19 mouse cellular contexts compared by ENCODE assay signal in the genomic region with DNA sequence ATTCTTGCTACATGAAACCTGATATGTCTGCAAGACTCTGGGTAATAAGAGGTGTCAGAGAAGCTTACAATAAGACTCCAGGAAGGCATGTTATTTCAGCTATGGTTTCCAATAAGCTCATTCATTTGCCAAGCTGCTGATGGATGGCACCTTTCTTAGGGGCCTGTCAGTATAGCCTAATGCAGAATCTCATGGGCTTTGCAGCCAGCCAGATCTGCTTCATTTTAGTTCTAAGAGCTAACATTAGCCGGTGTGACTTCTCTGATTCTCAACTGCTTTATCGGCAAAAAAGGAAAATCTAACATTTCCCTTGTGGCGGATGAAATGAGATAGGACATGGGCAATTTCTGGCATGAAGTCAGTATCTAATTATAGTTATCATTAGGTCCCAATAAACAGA. TPM values are rescaled to one million over a fixed set of nuclear protein-coding genes. Genes with fewer than 3 reads are reported as not detected.
DNase-seq lines count a peak whose midpoint lies in the region; ATAC-seq and TF ChIP-seq lines count a peak whose summit lies in the region.
"Had no signal": no experiment of that assay in that cellular context is flagged by ENCODE, and none has a peak within 500 bp of the region (broad histone marks: within the 10 kb centered on the region; RNA-seq: fewer than 3 reads in every experiment).

No protein-coding gene starts in this region.

- H3K4me2 ChIP-seq in CH12.LX (ENCODE audit: insufficient read depth, low read depth, poor library complexity, severe bottlenecking): no peak overlapping the region; the same call in 1 of the 2 replicates
- H3K4me2 ChIP-seq in forebrain, embryonic 12.5 days: peak overlapping the region; percentile 8; the same call in 1 of the 2 replicates
- no peak overlapping the region for H3K4me2 ChIP-seq in hindbrain, embryonic 13.5 days
- peak overlapping the region; percentile 23 for H3K4me2 ChIP-seq in midbrain, embryonic 14.5 days (ENCODE audit: low read length)
- H3K4me2 ChIP-seq: limb, embryonic 12.5 days; liver, embryonic 15.5 days had no signal

- no peaks in the 10 kb centered on the region for H3K27me3 ChIP-seq in CH12.LX (replicated peaks)
- no peaks in the 10 kb centered on the region for H3K27me3 ChIP-seq in forebrain, embryonic 12.5 days
- no peaks in the 10 kb centered on the region for H3K27me3 ChIP-seq in hindbrain, embryonic 13.5 days
- H3K27me3 ChIP-seq in midbrain, embryonic 14.5 days (ENCODE audit: control insufficient read depth, insufficient read depth, low read length): no peaks in the 10 kb centered on the region
- H3K27me3 ChIP-seq: liver, embryonic 15.5 days had no signal

- in situ Hi-C loops in CH12.LX (cut with MboI; ENCODE audit: low pct_ligation_motif_present, low pct_unique_long_range_greater_than_20kb, low sequenced_read_pairs): no loop called here

- no peak overlapping the region for H3K27ac ChIP-seq in CH12.LX (ENCODE audit: insufficient read depth, low read depth)
- H3K27ac ChIP-seq in forebrain, embryonic 12.5 days: peak overlapping the region; percentile 83
- peak overlapping the region; percentile 91 for H3K27ac ChIP-seq in hindbrain, embryonic 13.5 days
- H3K27ac ChIP-seq in midbrain, embryonic 14.5 days (replicated peaks; ENCODE audit: low read depth, low read length): peak overlapping the region; percentile 86
- H3K27ac ChIP-seq: gastrocnemius, adult 2 months; heart, embryonic 10.5 days; limb, embryonic 12.5 days; liver, embryonic 15.5 days; stomach, postnatal 0 days had no signal

- peak; percentile 0; the same call in 1 of the 2 replicates for ATAC-seq in forebrain, embryonic 12.5 days (ENCODE audit: low FRiP score)
- peak; percentile 33 for ATAC-seq in hindbrain, embryonic 13.5 days (ENCODE audit: low FRiP score)
- ATAC-seq in midbrain, embryonic 14.5 days (ENCODE audit: low FRiP score, low TSS enrichment): no peak

- WGBS in forebrain, embryonic 12.5 days: 79% methylated on average over 3 of the region's 3 CpGs
- 48% methylated on average over 3 of the region's 3 CpGs for WGBS in hindbrain, embryonic 13.5 days
- 41% methylated on average over 3 of the region's 3 CpGs for WGBS in midbrain, embryonic 14.5 days
- WGBS in lung, adult 2 months: 48% methylated on average over 3 of the region's 3 CpGs

- no peak for TF ChIP-seq CTCF in CH12.LX (conservative IDR thresholded peaks at IDR 0.05 in 1 of 2, IDR thresholded peaks at IDR 0.05 in 1 of 2; ENCODE audit: low read depth in 2 of 2, low read length in 2 of 2)
- no peak for TF ChIP-seq CTCF in lung, adult 2 months (IDR thresholded peaks at IDR 0.05; ENCODE audit: insufficient read depth, low read length)

- peaks cover 15 to 51% of the 10 kb centered on the region in 2 experiments for H3K4me1 ChIP-seq in CH12.LX (ENCODE audit: control insufficient read depth in 1 of 2, insufficient read depth in 2 of 2)
- H3K4me1 ChIP-seq in forebrain, embryonic 12.5 days: peaks cover 47% of the 10 kb centered on the region
- peaks cover 56% of the 10 kb centered on the region for H3K4me1 ChIP-seq in hindbrain, embryonic 13.5 days (replicated peaks)
- H3K4me1 ChIP-seq in midbrain, embryonic 14.5 days (ENCODE audit: control insufficient read depth, insufficient read depth, low read length): peaks cover 47% of the 10 kb centered on the region
- H3K4me1 ChIP-seq in lung, adult 2 months (ENCODE audit: control insufficient read depth, insufficient read depth, low read length): no peaks in the 10 kb centered on the region
- H3K4me1 ChIP-seq: liver, embryonic 15.5 days had no signal

- no peaks in the 10 kb centered on the region for H3K36me3 ChIP-seq in CH12.LX (replicated peaks in 1 of 2; ENCODE audit: control insufficient read depth in 1 of 2, insufficient read depth in 1 of 2, low read length in 1 of 2)
- no peaks in the 10 kb centered on the region for H3K36me3 ChIP-seq in forebrain, embryonic 12.5 days (replicated peaks)
- no peaks in the 10 kb centered on the region for H3K36me3 ChIP-seq in hindbrain, embryonic 13.5 days
- no peaks in the 10 kb centered on the region for H3K36me3 ChIP-seq in midbrain, embryonic 14.5 days (ENCODE audit: control insufficient read depth, insufficient read depth, low read length)
- H3K36me3 ChIP-seq: heart, embryonic 10.5 days; limb, embryonic 12.5 days; liver, embryonic 15.5 days had no signal

- DNase-seq in CH12.LX (ENCODE audit: extremely low read depth): no peak
- no peak for DNase-seq in midbrain, embryonic 14.5 days
- no peak for DNase-seq in gastrocnemius, adult 8-10 months (ENCODE audit: low spot score in 2 of 2)
- no peak for DNase-seq in ovary, postnatal 10 days (ENCODE audit: low spot score)
- no peak for DNase-seq in lung, adult 2 months
- DNase-seq: adrenal gland, postnatal 25 days; gastrocnemius, adult 2 months; heart, postnatal 36 days; kidney, adult 2 months; kidney, postnatal 4 days; lung, postnatal 36 days; thymus, postnatal 14 days had no signal

- dilution Hi-C loops in CH12.LX (cut with MboI; ENCODE audit: extremely low pct_ligation_motif_present, extremely low pct_unique_long_range_greater_than_20kb, low sequenced_read_pairs): no loop called here

- H3K9ac ChIP-seq in CH12.LX (ENCODE audit: insufficient read depth, low read depth): no peak overlapping the region
- H3K9ac ChIP-seq in forebrain, embryonic 12.5 days: no peak overlapping the region
- peak overlapping the region; percentile 36; the same call in 1 of the 2 replicates for H3K9ac ChIP-seq in hindbrain, embryonic 13.5 days
- peak overlapping the region; percentile 7; the same call in 1 of the 2 replicates for H3K9ac ChIP-seq in midbrain, embryonic 14.5 days (replicated peaks; ENCODE audit: low read length)
- H3K9ac ChIP-seq: limb, embryonic 12.5 days; liver, embryonic 15.5 days had no signal

- H3K79me2 ChIP-seq in CH12.LX (replicated peaks; ENCODE audit: control insufficient read depth, extremely low read depth, insufficient read depth, poor library complexity, severe bottlenecking): no peaks in the 10 kb centered on the region

- TF ChIP-seq EP300 in CH12.LX (IDR thresholded peaks at IDR 0.05; ENCODE audit: low read length): no peak

- no peak for TF ChIP-seq RAD21 in CH12.LX (IDR thresholded peaks at IDR 0.05; ENCODE audit: low read depth, low read length)

- no peak overlapping the region for H3K4me3 ChIP-seq in CH12.LX (replicated peaks in 1 of 3; ENCODE audit: low read depth in 2 of 3, low read length in 2 of 3, poor library complexity in 1 of 3)
- no peak overlapping the region for H3K4me3 ChIP-seq in forebrain, embryonic 12.5 days (replicated peaks)
- no peak overlapping the region for H3K4me3 ChIP-seq in hindbrain, embryonic 13.5 days
- H3K4me3 ChIP-seq in midbrain, embryonic 14.5 days (replicated peaks; ENCODE audit: low read depth, low read length): no peak overlapping the region
- no peak overlapping the region for H3K4me3 ChIP-seq in lung, adult 2 months (replicated peaks; ENCODE audit: extremely low read depth, low read depth, low read length)
- H3K4me3 ChIP-seq: gastrocnemius, adult 2 months; heart, embryonic 10.5 days; limb, embryonic 12.5 days; liver, embryonic 15.5 days had no signal

- no peak for TF ChIP-seq POLR2A in CH12.LX (IDR thresholded peaks at IDR 0.05; ENCODE audit: low read depth, low read length)
- no peak for TF ChIP-seq POLR2A in lung, adult 2 months (IDR thresholded peaks at IDR 0.05; ENCODE audit: borderline replicate concordance, extremely low read depth, low read depth, low read length)

- no peaks in the 10 kb centered on the region for H3K9me3 ChIP-seq in CH12.LX (replicated peaks; ENCODE audit: low read length)
- H3K9me3 ChIP-seq in forebrain, embryonic 12.5 days: no peaks in the 10 kb centered on the region
- H3K9me3 ChIP-seq in hindbrain, embryonic 13.5 days: no peaks in the 10 kb centered on the region
- no peaks in the 10 kb centered on the region for H3K9me3 ChIP-seq in midbrain, embryonic 14.5 days (ENCODE audit: control insufficient read depth, low read length)
- H3K9me3 ChIP-seq: heart, embryonic 10.5 days; limb, embryonic 12.5 days; liver, embryonic 15.5 days had no signal

TF ChIP-seq in CH12.LX, 34 proteins besides CTCF, POLR2A, EP300 and RAD21:
- TF ChIP-seq MAZ (IDR thresholded peaks at IDR 0.05; ENCODE audit: low read depth, low read length): no peak
- no peak for TF ChIP-seq NELFE (IDR thresholded peaks at IDR 0.05; ENCODE audit: low read depth, low read length)
- TF ChIP-seq MXI1 (IDR thresholded peaks at IDR 0.05; ENCODE audit: low read depth, low read length): peak; percentile 49; the same call in 1 of the 2 replicates

RNA-seq across cellular contexts. Expression of a gene that starts 7.9 kb away (rescaled TPM):
- 0.55 and 0.59 TPM in 2 replicates for total RNA-seq in CH12.LX (2012; rRNA removed)
- 1.2 and 1.6 TPM in 2 replicates for total RNA-seq in CH12.LX (2014; rRNA removed)
- polyA plus RNA-seq in CH12.LX (2012; ENCODE audit: insufficient read length, low read depth): 1.2 and 1.3 TPM in 2 replicates
- 6.8 and 8.0 TPM in 2 replicates for polyA plus RNA-seq in forebrain, embryonic 12.5 days (2016; fragmentation: Nextera tagmentation; extraction: Ambion mirVana)
- 26.6 and 27.0 TPM in 2 replicates for polyA plus RNA-seq in hindbrain, embryonic 13.5 days (2015; fragmentation: Nextera tagmentation; extraction: Ambion mirVana)
- 39.9 and 44.2 TPM in 2 replicates for polyA plus RNA-seq in midbrain, embryonic 14.5 days (2014; fragmentation: Nextera tagmentation; extraction: Ambion mirVana)
- total RNA-seq in gastrocnemius, adult 8-10 months (2022): under 1 TPM; 0.13 to 0.70 (median 0.58) TPM
- 11.5 and 13.2 TPM in 2 replicates for polyA plus RNA-seq in lung, adult 2 months (2012; rRNA removed)
- total RNA-seq: MEL had no signal

Comparison
In these comparisons a context has a peak if more than half of its experiments do, and no peak if none do; other contexts are left out.
1. H3K4me2 ChIP-seq: peak in forebrain, embryonic 12.5 days (single experiment) and midbrain, embryonic 14.5 days (single experiment); none in CH12.LX (single experiment) and hindbrain, embryonic 13.5 days (single experiment).
2. H3K9ac ChIP-seq: peak in hindbrain, embryonic 13.5 days (single experiment) and midbrain, embryonic 14.5 days (single experiment); none in CH12.LX (single experiment) and forebrain, embryonic 12.5 days (single experiment).